Mouse (Mus musculus): ENCODE measurements around the gene Sdhc.
A peak's percentile ranks its signal among the peaks of the same experiment; 100 is the strongest.

Sdhc gene

GRCm38 (mm10) chr1:171149974-171150760 is at the start of gene Sdhc, which contains the start of gene Mpz:
Sdhc (minus strand) TSS chr1:171150603.
Mpz (plus strand) TSS chr1:171150711.
- peak; percentile 91 to 98 for DNase-seq

GRCm38 (mm10) chr1:171199532-171199931 is 49.1 kb upstream of the Sdhc start:
- no peak for DNase-seq

GRCm38 (mm10) chr1:171195887-171196397 is 45.5 kb upstream of the Sdhc start, which contains the start of gene Pcp4l1:
Pcp4l1 (minus strand) TSS chr1:171196268.
- DNase-seq: peak in 1 of 2 experiments; percentile 10

- DNase-seq: no peak
Observed at GRCm38 (mm10) chr1:171195046-171195822, 44.8 kb upstream of the Sdhc start.

- DNase-seq: no peak
Observed at GRCm38 (mm10) chr1:171193911-171194830, 43.8 kb upstream of the Sdhc start.

GRCm38 (mm10) chr1:171193093-171193840 is 42.9 kb upstream of the Sdhc start:
- no peak for DNase-seq

GRCm38 (mm10) chr1:171192283-171192682 is 41.9 kb upstream of the Sdhc start:
- DNase-seq: no peak

GRCm38 (mm10) chr1:171190832-171191231 is 40.4 kb upstream of the Sdhc start:
- DNase-seq: no peak

- DNase-seq: no peak
Observed at GRCm38 (mm10) chr1:171189476-171190114, 39.2 kb upstream of the Sdhc start.

- DNase-seq: no peak
Observed at GRCm38 (mm10) chr1:171189046-171189445, 38.6 kb upstream of the Sdhc start.

GRCm38 (mm10) chr1:171187851-171188700 is 37.7 kb upstream of the Sdhc start:
- no peak for DNase-seq

- no peak for DNase-seq
Observed at GRCm38 (mm10) chr1:171185655-171186054, 35.3 kb upstream of the Sdhc start.

- DNase-seq: peak in 1 of 2 experiments; percentile 49
Observed at GRCm38 (mm10) chr1:171184314-171184713, 33.9 kb upstream of the Sdhc start.

- DNase-seq: no peak
Observed at GRCm38 (mm10) chr1:171183620-171184019, 33.2 kb upstream of the Sdhc start.

- DNase-seq: no peak
Observed at GRCm38 (mm10) chr1:171183025-171183424, 32.6 kb upstream of the Sdhc start.

- no peak for DNase-seq
Observed at GRCm38 (mm10) chr1:171179487-171180171, 29.2 kb upstream of the Sdhc start.

GRCm38 (mm10) chr1:171172779-171173178 is 22.4 kb upstream of the Sdhc start:
- no peak for DNase-seq

GRCm38 (mm10) chr1:171171138-171171537 is 20.7 kb upstream of the Sdhc start:
- no peak for DNase-seq

GRCm38 (mm10) chr1:171169913-171170312 is 19.5 kb upstream of the Sdhc start:
- no peak for DNase-seq

- no peak for DNase-seq
Observed at GRCm38 (mm10) chr1:171168906-171169305, 18.5 kb upstream of the Sdhc start.
